Mouse (Mus musculus): ENCODE measurements at regions not wholly inside any gene's neighbourhood (a gene's known extent, or its start where the extent isn't known, plus 50 kb on each side); places are given as distances from the start of the nearest gene placed in this dataset.

DNA sequence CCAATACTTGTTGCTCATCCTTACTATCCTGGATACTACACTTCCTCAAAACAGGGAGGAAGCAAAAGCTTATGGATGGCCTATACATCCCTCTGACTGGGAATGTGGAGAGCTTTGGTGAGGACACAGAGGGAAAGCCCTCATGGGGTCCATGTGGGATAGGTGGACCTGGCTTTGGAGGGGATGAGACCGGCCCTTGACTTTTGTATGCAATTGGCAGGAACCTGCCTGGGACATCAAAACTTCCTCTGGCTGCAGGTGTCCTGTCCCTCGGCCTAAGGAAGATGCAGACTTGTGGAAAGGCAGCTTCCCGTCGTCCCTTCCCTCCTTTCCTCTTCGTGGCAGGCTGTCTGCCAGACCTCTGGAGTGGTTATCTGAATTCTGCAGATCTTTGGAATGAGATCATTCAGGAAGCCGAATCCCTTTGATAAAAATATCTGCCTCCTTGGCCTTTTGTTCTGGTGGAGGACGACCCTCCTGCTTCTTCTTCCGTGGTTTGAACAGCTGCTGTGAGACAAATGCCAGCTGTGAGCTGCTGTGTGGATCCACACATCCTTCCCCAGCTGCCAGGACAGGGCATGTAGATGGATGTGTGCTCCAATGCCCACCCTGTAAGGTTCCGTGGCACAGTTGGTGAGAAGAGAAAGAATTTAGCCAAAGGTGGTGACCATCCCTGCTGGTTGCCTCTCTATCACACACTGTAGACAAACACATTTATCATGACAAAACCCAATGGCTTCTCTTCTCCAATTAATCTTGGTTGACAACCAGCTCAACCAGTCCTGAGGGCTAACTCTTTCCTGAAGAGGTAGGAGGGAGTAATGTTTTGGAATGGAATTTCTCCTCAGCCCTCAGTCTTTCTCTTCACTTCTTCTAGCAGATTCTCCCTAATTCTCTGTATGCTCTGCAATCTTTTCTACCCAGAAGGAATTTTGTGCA lies 57.9 kb upstream of the Rapgef5 start:
- Histone ChIP-seq H3K36me3 (ENCODE audit: control insufficient read depth, insufficient read depth, low read length, poor library complexity, severe bottlenecking) (no peaks in the 10 kb centered on the region), H3K9me3 (ENCODE audit: control insufficient read depth, insufficient read depth, low read depth, low read length) (no peaks in the 10 kb centered on the region), H3K27ac (ENCODE audit: insufficient read depth, low read depth, low read length, poor library complexity, severe bottlenecking) (no peak overlapping the region), H3K4me3 (ENCODE audit: insufficient read depth in 1 of 2, low read depth in 1 of 2, low read length in 2 of 2, poor library complexity in 1 of 2, severe bottlenecking in 1 of 2) (no peak overlapping the region), H3K4me1 (ENCODE audit: control insufficient read depth in 2 of 2, insufficient read depth in 2 of 2, low read length in 2 of 2, poor library complexity in 1 of 2) (no peaks in the 10 kb centered on the region), H3K9ac (ENCODE audit: insufficient read depth, low read depth, low read length, poor library complexity, severe bottlenecking) (no peak overlapping the region)
- DNase-seq (ENCODE audit: low read depth, low spot score): no peak
- TF ChIP-seq ZNF384 (IDR thresholded peaks at IDR 0.05; ENCODE audit: low read depth, low read length) (no peak), ZC3H11A (IDR thresholded peaks at IDR 0.05; ENCODE audit: borderline replicate concordance, low read depth, low read length) (no peak), MAFK (IDR thresholded peaks at IDR 0.05; ENCODE audit: insufficient read depth, low read depth, low read length) (no peak), CHD2 (IDR thresholded peaks at IDR 0.05; ENCODE audit: low read depth, low read length) (no peak), HCFC1 (IDR thresholded peaks at IDR 0.05; ENCODE audit: borderline replicate concordance, insufficient read depth, low read length) (no peak)
- in situ Hi-C loops (cut with MboI; ENCODE audit: low sequenced_read_pairs in 2 of 2, unreplicated experiment in 2 of 2): no loop called here

DNA sequence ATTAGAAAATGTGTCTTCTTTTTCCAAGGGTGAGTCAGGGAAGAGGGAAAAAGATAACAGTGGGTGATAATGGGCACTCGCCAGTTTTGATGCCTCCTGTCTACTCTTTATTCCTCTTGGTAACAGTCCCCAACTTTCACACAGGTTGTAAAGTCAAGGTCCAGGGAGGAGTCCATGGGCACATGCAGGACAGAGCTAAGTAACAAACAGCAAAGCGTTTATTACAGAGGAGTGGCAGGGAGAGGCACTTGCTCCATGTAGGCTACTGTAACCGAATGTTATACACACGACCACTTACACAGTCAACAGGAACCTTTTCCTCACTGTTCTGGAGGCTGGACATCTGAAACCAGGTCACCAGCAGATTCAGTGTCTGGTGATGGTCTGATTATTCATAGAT lies 56.7 kb upstream of the Rapgef5 start:
- no peak overlapping the region for H3K4me3 ChIP-seq (ENCODE audit: insufficient read depth in 1 of 2, low read depth in 1 of 2, low read length in 2 of 2, poor library complexity in 1 of 2, severe bottlenecking in 1 of 2)
- no peaks in the 10 kb centered on the region for H3K9me3 ChIP-seq (ENCODE audit: control insufficient read depth, insufficient read depth, low read depth, low read length)
- no peaks in the 10 kb centered on the region for H3K4me1 ChIP-seq (ENCODE audit: control insufficient read depth in 2 of 2, insufficient read depth in 2 of 2, low read length in 2 of 2, poor library complexity in 1 of 2)
- in situ Hi-C loops (cut with MboI; ENCODE audit: low sequenced_read_pairs in 2 of 2, unreplicated experiment in 2 of 2): no loop called here
- no peak for DNase-seq (ENCODE audit: low read depth, low spot score)
- TF ChIP-seq HCFC1 (IDR thresholded peaks at IDR 0.05; ENCODE audit: borderline replicate concordance, insufficient read depth, low read length) (no peak), ZNF384 (IDR thresholded peaks at IDR 0.05; ENCODE audit: low read depth, low read length) (no peak), ZC3H11A (IDR thresholded peaks at IDR 0.05; ENCODE audit: borderline replicate concordance, low read depth, low read length) (no peak), CHD2 (IDR thresholded peaks at IDR 0.05; ENCODE audit: low read depth, low read length) (no peak), MAFK (IDR thresholded peaks at IDR 0.05; ENCODE audit: insufficient read depth, low read depth, low read length) (no peak)
- no peak overlapping the region for H3K9ac ChIP-seq (ENCODE audit: insufficient read depth, low read depth, low read length, poor library complexity, severe bottlenecking)
- no peak overlapping the region for H3K27ac ChIP-seq (ENCODE audit: insufficient read depth, low read depth, low read length, poor library complexity, severe bottlenecking)
- H3K36me3 ChIP-seq (ENCODE audit: control insufficient read depth, insufficient read depth, low read length, poor library complexity, severe bottlenecking): no peaks in the 10 kb centered on the region

- in situ Hi-C loops (cut with MboI; ENCODE audit: low sequenced_read_pairs in 2 of 2, unreplicated experiment in 2 of 2): no loop called here
- H3K4me1 ChIP-seq (ENCODE audit: control insufficient read depth in 2 of 2, insufficient read depth in 2 of 2, low read length in 2 of 2, poor library complexity in 1 of 2): no peaks in the 10 kb centered on the region
- H3K9me3 ChIP-seq (ENCODE audit: control insufficient read depth, insufficient read depth, low read depth, low read length): no peaks in the 10 kb centered on the region
- DNase-seq (ENCODE audit: low read depth, low spot score): no peak
- no peak overlapping the region for H3K27ac ChIP-seq (ENCODE audit: insufficient read depth, low read depth, low read length, poor library complexity, severe bottlenecking)
- no peak overlapping the region for H3K9ac ChIP-seq (ENCODE audit: insufficient read depth, low read depth, low read length, poor library complexity, severe bottlenecking)
- H3K36me3 ChIP-seq (ENCODE audit: control insufficient read depth, insufficient read depth, low read length, poor library complexity, severe bottlenecking): no peaks in the 10 kb centered on the region
- no peak overlapping the region for H3K4me3 ChIP-seq (ENCODE audit: insufficient read depth in 1 of 2, low read depth in 1 of 2, low read length in 2 of 2, poor library complexity in 1 of 2, severe bottlenecking in 1 of 2)
- TF ChIP-seq HCFC1 (IDR thresholded peaks at IDR 0.05; ENCODE audit: borderline replicate concordance, insufficient read depth, low read length) (no peak), CHD2 (IDR thresholded peaks at IDR 0.05; ENCODE audit: low read depth, low read length) (no peak), MAFK (IDR thresholded peaks at IDR 0.05; ENCODE audit: insufficient read depth, low read depth, low read length) (no peak), ZNF384 (IDR thresholded peaks at IDR 0.05; ENCODE audit: low read depth, low read length) (no peak), ZC3H11A (IDR thresholded peaks at IDR 0.05; ENCODE audit: borderline replicate concordance, low read depth, low read length) (no peak)
Observed at GRCm38 (mm10) chr12:117465206-117465605, 51.1 kb upstream of the Rapgef5 start.

DNA sequence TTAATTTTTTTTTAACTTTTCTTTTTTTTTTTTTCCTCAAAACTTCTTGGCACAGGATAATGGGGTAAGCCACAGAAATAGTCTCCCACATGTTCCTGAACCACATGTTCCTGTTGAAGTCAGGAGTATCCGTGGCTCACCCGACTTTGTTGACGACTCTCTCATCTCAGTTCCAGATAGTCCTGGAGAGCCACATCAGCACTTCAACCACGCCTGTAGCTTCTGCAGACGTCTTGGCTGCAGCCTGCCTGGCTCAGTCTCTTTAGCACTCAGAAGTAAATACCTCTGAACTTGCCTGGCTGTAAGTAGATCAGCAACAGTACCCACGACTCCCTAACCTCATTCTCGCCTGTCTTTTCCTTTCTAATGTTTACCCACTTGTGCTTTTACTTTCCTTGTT lies 50.3 kb upstream of the Rapgef5 start:
- no peaks in the 10 kb centered on the region for H3K9me3 ChIP-seq (ENCODE audit: control insufficient read depth, insufficient read depth, low read depth, low read length)
- H3K4me1 ChIP-seq (ENCODE audit: control insufficient read depth in 2 of 2, insufficient read depth in 2 of 2, low read length in 2 of 2, poor library complexity in 1 of 2): no peaks in the 10 kb centered on the region
- DNase-seq (ENCODE audit: low read depth, low spot score): no peak
- TF ChIP-seq HCFC1 (IDR thresholded peaks at IDR 0.05; ENCODE audit: borderline replicate concordance, insufficient read depth, low read length): no peak
- no peak for TF ChIP-seq MAFK (IDR thresholded peaks at IDR 0.05; ENCODE audit: insufficient read depth, low read depth, low read length)
- TF ChIP-seq ZNF384 (IDR thresholded peaks at IDR 0.05; ENCODE audit: low read depth, low read length): no peak
- TF ChIP-seq ZC3H11A (IDR thresholded peaks at IDR 0.05; ENCODE audit: borderline replicate concordance, low read depth, low read length): no peak
- TF ChIP-seq CHD2 (IDR thresholded peaks at IDR 0.05; ENCODE audit: low read depth, low read length): no peak
- no peaks in the 10 kb centered on the region for H3K36me3 ChIP-seq (ENCODE audit: control insufficient read depth, insufficient read depth, low read length, poor library complexity, severe bottlenecking)
- no peak overlapping the region for H3K4me3 ChIP-seq (ENCODE audit: insufficient read depth in 1 of 2, low read depth in 1 of 2, low read length in 2 of 2, poor library complexity in 1 of 2, severe bottlenecking in 1 of 2)
- H3K27ac ChIP-seq (ENCODE audit: insufficient read depth, low read depth, low read length, poor library complexity, severe bottlenecking): no peak overlapping the region
- no peak overlapping the region for H3K9ac ChIP-seq (ENCODE audit: insufficient read depth, low read depth, low read length, poor library complexity, severe bottlenecking)
- in situ Hi-C loops (cut with MboI; ENCODE audit: low sequenced_read_pairs in 2 of 2, unreplicated experiment in 2 of 2): no loop called here

Measured in ES-E14 (cell line).